Mouse (Mus musculus) heart, postnatal 10 days (tissue): ENCODE measurements at regions not wholly inside any gene's neighbourhood (a gene's known extent, or its start where the extent isn't known, plus 50 kb on each side); places are given as distances from the start of the nearest gene placed in this dataset.

ENCODE experiments used
- DNase-seq, 2 experiments: peaks; one replicate each; pipeline ENCODE4 v3.0.0; 2021
- intact Hi-C: fragments of 180-260 bp; cut with DNase I; formaldehyde crosslinking; loops from one replicate; pipeline ENCODE4 v1.15.1; 2025

- intact Hi-C loops: no loop called here
- no peak for DNase-seq
Observed at GRCm38 (mm10) chr3:104297112-104297511, 76.9 kb upstream of the Magi3 start.

- intact Hi-C loops: no loop called here
- DNase-seq: peak in 1 of 2 experiments; percentile 29
Observed at GRCm38 (mm10) chr3:104295856-104296255, 75.7 kb upstream of the Magi3 start.

GRCm38 (mm10) chr3:104295015-104295719 lies 75.0 kb upstream of the Magi3 start:
- peak; percentile 40 to 47 for DNase-seq
- intact Hi-C loops: no loop called here

- intact Hi-C loops: no loop called here
- DNase-seq: no peak
Observed at GRCm38 (mm10) chr3:104293869-104294268, 73.7 kb upstream of the Magi3 start.

- DNase-seq: no peak
- intact Hi-C loops: no loop called here
Observed at GRCm38 (mm10) chr3:104288970-104289680, 69.0 kb upstream of the Magi3 start.

- intact Hi-C loops: no loop called here
- no peak for DNase-seq
Observed at GRCm38 (mm10) chr3:104287900-104288299, 67.7 kb upstream of the Magi3 start.

GRCm38 (mm10) chr3:104284961-104285360 lies 64.8 kb upstream of the Magi3 start:
- intact Hi-C loops: no loop called here
- no peak for DNase-seq

- no peak for DNase-seq
- intact Hi-C loops: no loop called here
Observed at GRCm38 (mm10) chr3:104283855-104284254, 63.7 kb upstream of the Magi3 start.

GRCm38 (mm10) chr3:104279505-104279904 lies 59.3 kb upstream of the Magi3 start:
- intact Hi-C loops: no loop called here
- no peak for DNase-seq

- no peak for DNase-seq
Observed at GRCm38 (mm10) chr3:104274718-104275302, 54.6 kb upstream of the Magi3 start.

GRCm38 (mm10) chr3:104274084-104274483 lies 53.9 kb upstream of the Magi3 start:
- intact Hi-C loops: no loop called here
- DNase-seq: no peak

More at GRCm38 (mm10) chr3:104274718-104275302, 54.6 kb upstream of the Magi3 start:
- intact Hi-C loops: no loop called here
